Mouse (Mus musculus): ENCODE results near the gene Gm7879. TPM values are rescaled to one million over a fixed set of nuclear protein-coding genes. Genes with fewer than 3 reads are reported as not detected.
"Not testable (repeated sequence)": the region's sequence is repeated elsewhere in the genome, so short reads cannot be mapped to it uniquely, and the experiment has no call there.

Gm7879 gene
- polyA plus RNA-seq (2014; fragmentation: Nextera tagmentation; extraction: Ambion mirVana) = 0.71 and 0.80 TPM in 2 replicates

GRCm38 (mm10) chr5:43912844-43913243 is at the start of gene Gm7879:
TSS of gene Gm7879 (plus strand) at chr5:43913144.
- H3K36me3 ChIP-seq (ENCODE audit: control insufficient read depth, insufficient read depth, low read length); H3K27ac ChIP-seq (ENCODE audit: low read depth, low read length); ATAC-seq (ENCODE audit: low FRiP score); DNase-seq (ENCODE audit: low spot score); H3K4me2 ChIP-seq (replicated peaks; ENCODE audit: low read depth, low read length); H3K9me3 ChIP-seq (ENCODE audit: control insufficient read depth, low read length); H3K27me3 ChIP-seq (ENCODE audit: control insufficient read depth, insufficient read depth, low read length); H3K9ac ChIP-seq (ENCODE audit: low read depth, low read length); H3K4me1 ChIP-seq (replicated peaks; ENCODE audit: control insufficient read depth, insufficient read depth, low read length); H3K4me3 ChIP-seq (ENCODE audit: low read depth, low read length): not testable (repeated sequence)
- 98% methylated on average over 4 of the region's 4 CpGs for WGBS

- Histone ChIP-seq H3K36me3 (ENCODE audit: control insufficient read depth, insufficient read depth, low read length) (no peaks in the 10 kb centered on the region), H3K27me3 (ENCODE audit: control insufficient read depth, insufficient read depth, low read length) (no peaks in the 10 kb centered on the region), H3K9ac (ENCODE audit: low read depth, low read length) (no peak overlapping the region), H3K4me3 (ENCODE audit: low read depth, low read length) (no peak overlapping the region), H3K4me2 (replicated peaks; ENCODE audit: low read depth, low read length) (no peak overlapping the region), H3K27ac (ENCODE audit: low read depth, low read length) (no peak overlapping the region), H3K4me1 (replicated peaks; ENCODE audit: control insufficient read depth, insufficient read depth, low read length) (no peaks in the 10 kb centered on the region), H3K9me3 (ENCODE audit: control insufficient read depth, low read length) (no peaks in the 10 kb centered on the region)
- DNase-seq (ENCODE audit: low spot score) = no peak
- ATAC-seq (ENCODE audit: low FRiP score) = no peak
- 86% methylated on average over 6 of the region's 6 CpGs for WGBS
Measured at GRCm38 (mm10) chr5:43863642-43864041, 49.3 kb upstream of the Gm7879 start.

- Histone ChIP-seq H3K27me3 (ENCODE audit: control insufficient read depth, insufficient read depth, low read length) (no peaks in the 10 kb centered on the region), H3K27ac (ENCODE audit: low read depth, low read length) (no peak overlapping the region), H3K4me3 (ENCODE audit: low read depth, low read length) (no peak overlapping the region), H3K4me1 (replicated peaks; ENCODE audit: control insufficient read depth, insufficient read depth, low read length) (no peaks in the 10 kb centered on the region), H3K36me3 (ENCODE audit: control insufficient read depth, insufficient read depth, low read length) (no peaks in the 10 kb centered on the region), H3K9me3 (ENCODE audit: control insufficient read depth, low read length) (no peaks in the 10 kb centered on the region), H3K9ac (ENCODE audit: low read depth, low read length) (no peak overlapping the region), H3K4me2 (replicated peaks; ENCODE audit: low read depth, low read length) (no peak overlapping the region)
- ATAC-seq (ENCODE audit: low FRiP score) = no peak
- no peak for DNase-seq (ENCODE audit: low spot score)
- WGBS = 77% methylated on average over 2 of the region's 2 CpGs
Measured at GRCm38 (mm10) chr5:43865316-43865715, 47.6 kb upstream of the Gm7879 start.

- no peaks in the 10 kb centered on the region for H3K27me3 ChIP-seq (ENCODE audit: control insufficient read depth, insufficient read depth, low read length)
- no peaks in the 10 kb centered on the region for H3K9me3 ChIP-seq (ENCODE audit: control insufficient read depth, low read length)
- H3K36me3 ChIP-seq (ENCODE audit: control insufficient read depth, insufficient read depth, low read length) = no peaks in the 10 kb centered on the region
- DNase-seq (ENCODE audit: low spot score) (no peak), ATAC-seq (ENCODE audit: low FRiP score) (no peak)
- H3K4me2 ChIP-seq (replicated peaks; ENCODE audit: low read depth, low read length) = peak within 1 kb of the TSS; percentile 54
- H3K9ac ChIP-seq (ENCODE audit: low read depth, low read length) = peak within 1 kb of the TSS; percentile 47
- no peaks in the 10 kb centered on the region for H3K4me1 ChIP-seq (replicated peaks; ENCODE audit: control insufficient read depth, insufficient read depth, low read length)
- peak within 1 kb of the TSS; percentile 24 for H3K4me3 ChIP-seq (ENCODE audit: low read depth, low read length)
- H3K27ac ChIP-seq (ENCODE audit: low read depth, low read length) = no peak within 1 kb of the TSS
Measured at GRCm38 (mm10) chr5:43868253-43868652, 44.7 kb upstream of the Gm7879 start, which contains the start of gene Cd38. TSS of gene Cd38 (plus strand) at chr5:43868553.

GRCm38 (mm10) chr5:43868711-43869600 is 44.0 kb upstream of the Gm7879 start:
- no peak overlapping the region for H3K27ac ChIP-seq (ENCODE audit: low read depth, low read length)
- ATAC-seq (ENCODE audit: low FRiP score) = peak; percentile 60; the same call in 1 of the 2 replicates
- 4% methylated on average over 28 of the region's 28 CpGs for WGBS

GRCm38 (mm10) chr5:43871845-43872244 is 41.1 kb upstream of the Gm7879 start:
- Histone ChIP-seq H3K36me3 (ENCODE audit: control insufficient read depth, insufficient read depth, low read length) (no peaks in the 10 kb centered on the region), H3K9me3 (ENCODE audit: control insufficient read depth, low read length) (no peaks in the 10 kb centered on the region), H3K9ac (ENCODE audit: low read depth, low read length) (no peak overlapping the region), H3K4me1 (replicated peaks; ENCODE audit: control insufficient read depth, insufficient read depth, low read length) (no peaks in the 10 kb centered on the region), H3K27ac (ENCODE audit: low read depth, low read length) (no peak overlapping the region), H3K27me3 (ENCODE audit: control insufficient read depth, insufficient read depth, low read length) (no peaks in the 10 kb centered on the region), H3K4me3 (ENCODE audit: low read depth, low read length) (no peak overlapping the region), H3K4me2 (replicated peaks; ENCODE audit: low read depth, low read length) (no peak overlapping the region)
- no peak for ATAC-seq (ENCODE audit: low FRiP score)
- DNase-seq (ENCODE audit: low spot score) = no peak
- 52% methylated on average over 1 of the region's 1 CpGs for WGBS

More at GRCm38 (mm10) chr5:43868711-43869600, 44.0 kb upstream of the Gm7879 start:
- H3K4me2 ChIP-seq (replicated peaks; ENCODE audit: low read depth, low read length) = peak overlapping the region; percentile 54
- DNase-seq (ENCODE audit: low spot score) = peak; percentile 58
- no peaks in the 10 kb centered on the region for H3K36me3 ChIP-seq (ENCODE audit: control insufficient read depth, insufficient read depth, low read length)
- no peaks in the 10 kb centered on the region for H3K9me3 ChIP-seq (ENCODE audit: control insufficient read depth, low read length)
- H3K9ac ChIP-seq (ENCODE audit: low read depth, low read length) = peak overlapping the region; percentile 47
- H3K27me3 ChIP-seq (ENCODE audit: control insufficient read depth, insufficient read depth, low read length) = no peaks in the 10 kb centered on the region
- H3K4me1 ChIP-seq (replicated peaks; ENCODE audit: control insufficient read depth, insufficient read depth, low read length) = no peaks in the 10 kb centered on the region
- peak overlapping the region; percentile 24 for H3K4me3 ChIP-seq (ENCODE audit: low read depth, low read length)

- Histone ChIP-seq H3K27me3 (ENCODE audit: control insufficient read depth, insufficient read depth, low read length) (no peaks in the 10 kb centered on the region), H3K9ac (ENCODE audit: low read depth, low read length) (no peak overlapping the region), H3K27ac (ENCODE audit: low read depth, low read length) (no peak overlapping the region), H3K9me3 (ENCODE audit: control insufficient read depth, low read length) (no peaks in the 10 kb centered on the region), H3K4me2 (replicated peaks; ENCODE audit: low read depth, low read length) (no peak overlapping the region), H3K4me3 (ENCODE audit: low read depth, low read length) (no peak overlapping the region), H3K36me3 (ENCODE audit: control insufficient read depth, insufficient read depth, low read length) (no peaks in the 10 kb centered on the region), H3K4me1 (replicated peaks; ENCODE audit: control insufficient read depth, insufficient read depth, low read length) (no peaks in the 10 kb centered on the region)
- no peak for ATAC-seq (ENCODE audit: low FRiP score)
- DNase-seq (ENCODE audit: low spot score) = no peak
- WGBS = 72% methylated on average over 1 of the region's 1 CpGs
Measured at GRCm38 (mm10) chr5:43872652-43873051, 40.3 kb upstream of the Gm7879 start.

- Histone ChIP-seq H3K4me1 (replicated peaks; ENCODE audit: control insufficient read depth, insufficient read depth, low read length) (no peaks in the 10 kb centered on the region), H3K27ac (ENCODE audit: low read depth, low read length) (no peak overlapping the region), H3K9me3 (ENCODE audit: control insufficient read depth, low read length) (no peaks in the 10 kb centered on the region), H3K4me2 (replicated peaks; ENCODE audit: low read depth, low read length) (no peak overlapping the region), H3K4me3 (ENCODE audit: low read depth, low read length) (no peak overlapping the region), H3K36me3 (ENCODE audit: control insufficient read depth, insufficient read depth, low read length) (no peaks in the 10 kb centered on the region), H3K9ac (ENCODE audit: low read depth, low read length) (no peak overlapping the region), H3K27me3 (ENCODE audit: control insufficient read depth, insufficient read depth, low read length) (no peaks in the 10 kb centered on the region)
- WGBS = 90% methylated on average over 3 of the region's 3 CpGs
- DNase-seq (ENCODE audit: low spot score) (no peak), ATAC-seq (ENCODE audit: low FRiP score) (no peak)
Measured at GRCm38 (mm10) chr5:43882034-43882433, 30.9 kb upstream of the Gm7879 start.
